Mouse (Mus musculus) fibroblast of lung, adult 2 months (primary cell): ENCODE results near the gene Cxcl5.

Experiments used
- DNase-seq: peaks from one replicate; pipeline ENCODE4 v3.0.0-alpha.2; 2011; ENCODE audit warnings: low read depth

Cxcl5 gene

GRCm38 (mm10) chr5:90759077-90760065 lies at the start of gene Cxcl5:
Gene Cxcl5, plus strand, starts transcription at chr5:90759360.
- DNase-seq: no peak

- DNase-seq: no peak
Observed at GRCm38 (mm10) chr5:90711409-90711808, 47.8 kb upstream of the Cxcl5 start.

- no peak for DNase-seq
Observed at GRCm38 (mm10) chr5:90717937-90718336, 41.2 kb upstream of the Cxcl5 start.

- DNase-seq: no peak
Observed at GRCm38 (mm10) chr5:90722656-90723055, 36.5 kb upstream of the Cxcl5 start.

GRCm38 (mm10) chr5:90728254-90728653 lies 30.9 kb upstream of the Cxcl5 start:
- DNase-seq: no peak

- peak; percentile 47 for DNase-seq
Observed at GRCm38 (mm10) chr5:90731480-90731879, 27.7 kb upstream of the Cxcl5 start.

- no peak for DNase-seq
Observed at GRCm38 (mm10) chr5:90742029-90742428, 17.1 kb upstream of the Cxcl5 start.

GRCm38 (mm10) chr5:90753934-90754333 lies 5.2 kb upstream of the Cxcl5 start:
- no peak for DNase-seq

- no peak for DNase-seq
Observed at GRCm38 (mm10) chr5:90758020-90758605, 1.0 kb upstream of the Cxcl5 start.

GRCm38 (mm10) chr5:90760303-90760702 lies 1.1 kb downstream of the Cxcl5 start:
- DNase-seq: no peak

GRCm38 (mm10) chr5:90760844-90761243 lies 1.7 kb downstream of the Cxcl5 start:
- DNase-seq: no peak

GRCm38 (mm10) chr5:90761834-90762233 lies 2.7 kb downstream of the Cxcl5 start:
- DNase-seq: no peak

GRCm38 (mm10) chr5:90763912-90764665 lies 4.9 kb downstream of the Cxcl5 start:
- DNase-seq: no peak

GRCm38 (mm10) chr5:90765821-90766606 lies 6.9 kb downstream of the Cxcl5 start:
- DNase-seq: no peak

GRCm38 (mm10) chr5:90768218-90768617 lies 9.1 kb downstream of the Cxcl5 start, which contains the start of gene Ppbp:
Gene Ppbp, plus strand, starts transcription at chr5:90768518.
- no peak for DNase-seq

- DNase-seq: no peak
Observed at GRCm38 (mm10) chr5:90771369-90771768, 12.2 kb downstream of the Cxcl5 start.

GRCm38 (mm10) chr5:90771880-90772653 lies 12.9 kb downstream of the Cxcl5 start, which contains the start of gene Pf4:
Gene Pf4, plus strand, starts transcription at chr5:90772435.
- DNase-seq: no peak

- no peak for DNase-seq
Observed at GRCm38 (mm10) chr5:90775562-90775961, 16.4 kb downstream of the Cxcl5 start.

GRCm38 (mm10) chr5:90777621-90778020 lies 18.5 kb downstream of the Cxcl5 start:
- DNase-seq: no peak

GRCm38 (mm10) chr5:90778856-90779255 lies 19.7 kb downstream of the Cxcl5 start:
- no peak for DNase-seq

- DNase-seq: no peak
Observed at GRCm38 (mm10) chr5:90783697-90784096, 24.5 kb downstream of the Cxcl5 start.
